Mouse (Mus musculus): ENCODE measurements around the gene Dbh.

Dbh gene

GRCm38 (mm10) chr2:27226572-27226971 lies 61.5 kb downstream of the Dbh start:
- DNase-seq: no peak

GRCm38 (mm10) chr2:27228809-27229480 lies 63.9 kb downstream of the Dbh start:
- no peak for DNase-seq

GRCm38 (mm10) chr2:27229481-27230105 lies 64.6 kb downstream of the Dbh start:
- no peak for DNase-seq

- no peak for DNase-seq
Measured at GRCm38 (mm10) chr2:27232376-27232775, 67.3 kb downstream of the Dbh start.

Measured in right cerebral cortex, postnatal 4 days (tissue).